Mouse (Mus musculus) adipocyte (in vitro differentiated cells): Measurements from ENCODE around the gene Zbtb17.

Experiments
- DNase-seq: peaks from one replicate; pipeline ENCODE4 v3.0.0-alpha.2; 2016; ENCODE audit warnings: low spot score

Gene Zbtb17

DNA sequence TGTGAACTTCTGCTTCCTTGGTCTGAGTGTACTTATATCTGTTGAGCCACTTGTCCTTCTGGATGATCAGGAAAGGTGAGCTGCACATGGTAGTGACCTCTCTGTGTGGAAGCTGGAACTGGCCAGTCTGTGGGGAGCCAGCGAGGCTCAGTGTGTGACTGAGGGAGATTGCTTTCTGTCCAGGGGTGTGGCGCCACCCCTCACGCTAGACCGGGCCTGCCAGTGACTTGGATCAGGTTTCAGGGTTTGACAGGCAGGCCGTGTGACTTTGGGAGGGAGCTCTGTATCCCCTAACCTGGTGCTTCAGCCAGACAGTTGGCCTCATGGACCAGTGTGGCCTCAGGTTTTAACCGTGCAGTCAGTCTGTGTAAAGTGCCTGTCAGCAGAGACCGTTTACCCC lies 13.8 kb downstream of the Zbtb17 start:
- peak; percentile 17 for DNase-seq

DNA sequence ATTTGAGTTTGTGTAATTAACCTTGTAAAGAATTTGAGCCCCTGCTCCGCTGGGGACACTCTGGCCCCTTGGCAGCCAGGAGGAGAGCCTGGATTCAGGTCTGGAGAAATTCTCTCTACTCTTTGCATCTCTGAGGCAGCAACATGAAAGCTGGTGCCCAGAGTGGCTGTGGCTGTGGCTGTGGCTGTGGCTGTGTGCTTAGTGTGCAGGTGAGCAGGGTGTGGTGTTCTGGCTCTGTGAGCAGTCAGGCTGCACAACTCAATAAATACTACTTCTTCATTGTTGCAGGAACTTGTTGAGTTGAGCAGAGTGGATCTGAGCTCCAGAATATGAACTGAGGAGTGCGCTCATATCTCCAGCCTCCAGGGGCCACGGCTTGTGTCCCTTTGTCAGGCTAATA lies 14.4 kb downstream of the Zbtb17 start:
- DNase-seq: no peak

DNA sequence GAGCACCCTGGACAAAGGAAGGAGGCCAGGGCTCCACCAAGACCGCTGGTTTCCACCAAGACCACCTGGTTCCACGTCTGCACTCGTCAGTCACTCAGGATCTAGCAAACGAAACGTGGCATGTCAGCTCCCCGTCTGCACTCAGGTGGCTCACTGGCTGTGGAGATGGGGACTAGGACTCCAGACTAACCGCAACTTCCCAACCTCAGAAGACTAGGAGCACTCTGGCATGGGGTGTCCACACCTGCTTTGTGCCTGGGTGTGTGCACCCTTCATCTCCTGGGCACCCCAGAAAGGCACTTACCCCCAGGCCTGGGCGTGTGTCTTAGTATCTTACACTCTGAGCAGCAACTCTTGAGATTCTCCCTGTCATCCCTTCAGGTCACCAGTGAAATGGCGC lies 15.3 kb downstream of the Zbtb17 start:
- DNase-seq: no peak

DNA sequence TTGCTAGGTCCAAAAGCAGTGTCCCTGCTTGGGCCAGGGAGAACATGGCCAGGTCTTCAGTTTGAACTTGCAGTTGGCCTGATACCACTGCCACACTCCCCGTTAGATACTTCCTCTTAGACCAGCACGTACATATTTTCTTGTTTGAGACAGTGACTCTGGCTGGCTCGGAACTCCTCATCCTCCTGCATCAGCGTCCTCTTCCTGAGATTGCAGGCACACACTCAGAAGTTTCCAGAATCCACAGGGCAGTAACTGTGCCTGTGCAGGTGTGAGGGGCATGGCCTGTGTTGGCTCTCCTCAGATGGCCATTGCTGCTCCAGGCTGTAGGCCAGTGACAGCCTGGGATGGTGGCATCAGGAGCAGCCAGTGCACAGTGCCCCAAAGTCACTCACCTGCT lies 16.0 kb downstream of the Zbtb17 start:
- no peak for DNase-seq

DNA sequence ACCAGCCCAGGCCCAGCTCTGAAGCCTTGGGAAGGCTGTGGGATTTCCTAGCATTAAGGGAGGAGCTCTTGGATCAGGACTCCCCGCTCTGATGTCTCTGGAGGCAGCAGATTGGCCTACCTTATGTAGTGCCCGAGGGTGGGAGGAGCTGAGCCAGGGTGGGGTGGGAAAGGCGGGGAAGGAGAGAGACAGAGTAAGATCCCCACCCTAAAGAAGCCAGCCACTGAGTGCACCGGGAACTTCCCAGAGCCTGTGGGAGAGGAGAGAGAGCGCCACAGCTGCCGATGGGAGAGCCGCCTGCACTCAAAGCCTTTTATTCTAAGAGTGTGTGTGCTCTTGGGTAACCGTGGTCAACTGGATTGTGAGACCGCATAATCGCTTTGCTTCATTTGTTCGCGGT lies 16.6 kb downstream of the Zbtb17 start:
- DNase-seq: no peak

DNA sequence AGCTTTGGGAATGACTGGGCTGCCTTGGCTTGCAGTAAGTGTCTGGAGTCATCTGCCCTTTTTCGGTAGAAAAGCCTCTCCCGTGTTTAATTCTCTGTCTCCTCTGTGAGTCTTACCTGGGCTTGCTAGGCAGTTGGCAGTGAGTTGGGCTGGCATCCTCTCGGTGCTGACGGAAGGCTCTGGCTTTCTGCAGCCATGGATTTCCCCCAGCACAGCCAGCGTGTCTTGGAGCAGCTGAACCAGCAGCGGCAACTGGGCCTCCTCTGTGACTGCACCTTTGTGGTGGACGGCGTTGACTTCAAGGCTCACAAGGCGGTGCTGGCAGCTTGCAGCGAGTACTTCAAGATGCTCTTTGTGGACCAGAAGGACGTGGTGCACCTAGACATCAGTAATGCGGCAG lies 17.1 kb downstream of the Zbtb17 start:
- DNase-seq: no peak

DNA sequence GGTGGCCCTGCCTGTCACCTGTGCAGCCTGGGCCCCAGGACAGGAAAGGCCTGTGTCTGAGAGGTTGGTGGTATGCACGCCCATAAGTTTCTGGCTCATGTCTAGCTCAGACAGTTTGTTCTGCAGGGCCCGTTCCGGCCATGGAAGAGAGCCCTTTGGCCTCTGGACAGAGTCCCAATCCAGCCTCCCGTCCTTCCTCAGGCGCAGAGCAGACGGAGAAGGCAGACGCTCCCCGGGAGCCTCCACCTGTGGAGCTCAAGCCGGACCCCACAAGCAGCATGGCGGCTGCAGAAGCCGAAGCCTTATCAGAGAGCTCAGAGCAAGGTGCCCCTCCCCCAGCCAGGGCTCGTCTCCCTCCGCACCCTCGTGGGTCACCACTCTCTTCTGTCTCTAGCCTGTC lies 19.0 kb downstream of the Zbtb17 start:
- no peak for DNase-seq

DNA sequence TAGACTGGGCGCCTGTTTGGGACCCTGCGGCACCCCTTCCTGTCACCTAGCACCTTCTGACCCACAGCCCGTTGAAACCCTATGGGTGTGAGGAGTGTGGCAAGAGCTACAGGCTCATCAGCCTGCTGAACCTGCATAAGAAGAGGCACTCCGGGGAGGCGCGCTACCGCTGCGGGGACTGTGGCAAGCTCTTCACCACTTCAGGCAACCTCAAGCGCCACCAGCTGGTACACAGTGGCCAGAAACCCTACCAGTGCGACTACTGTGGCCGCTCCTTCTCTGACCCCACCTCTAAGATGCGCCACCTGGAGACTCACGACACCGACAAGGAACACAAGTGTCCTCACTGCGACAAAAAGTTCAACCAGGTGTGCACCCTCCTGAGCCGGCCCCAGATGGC lies 20.3 kb downstream of the Zbtb17 start:
- no peak for DNase-seq

DNA sequence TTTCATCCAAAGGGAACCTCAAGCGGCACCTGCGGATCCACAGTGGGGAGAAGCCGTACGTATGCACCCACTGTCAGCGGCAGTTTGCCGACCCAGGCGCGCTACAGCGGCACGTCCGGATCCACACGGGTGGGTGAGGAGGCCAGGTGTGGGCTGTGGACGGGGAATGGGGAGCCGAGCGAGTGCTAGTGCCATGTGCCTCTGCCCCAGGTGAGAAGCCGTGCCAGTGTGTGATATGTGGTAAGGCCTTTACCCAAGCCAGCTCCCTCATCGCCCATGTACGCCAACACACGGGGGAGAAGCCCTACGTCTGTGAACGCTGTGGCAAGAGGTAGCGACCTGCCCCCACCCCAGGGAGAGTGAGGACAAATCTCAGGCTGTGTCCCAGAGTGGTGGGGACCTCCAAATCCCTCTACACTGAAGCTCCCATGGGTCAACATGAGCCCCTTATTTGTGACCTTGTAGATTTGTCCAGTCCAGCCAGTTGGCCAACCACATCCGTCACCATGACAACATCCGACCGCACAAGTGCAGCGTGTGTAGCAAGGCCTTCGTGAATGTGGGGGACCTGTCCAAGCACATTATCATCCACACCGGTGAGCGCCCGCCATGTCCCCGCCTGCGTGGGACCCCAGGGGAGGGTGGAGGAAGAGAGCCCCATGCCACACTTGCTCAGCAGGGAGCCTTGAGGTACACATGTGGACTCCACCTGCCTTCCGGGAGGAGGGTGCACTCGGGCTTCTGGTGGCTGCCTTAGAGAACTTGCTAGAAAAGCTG lies 21.2 kb downstream of the Zbtb17 start:
- DNase-seq: no peak

DNA sequence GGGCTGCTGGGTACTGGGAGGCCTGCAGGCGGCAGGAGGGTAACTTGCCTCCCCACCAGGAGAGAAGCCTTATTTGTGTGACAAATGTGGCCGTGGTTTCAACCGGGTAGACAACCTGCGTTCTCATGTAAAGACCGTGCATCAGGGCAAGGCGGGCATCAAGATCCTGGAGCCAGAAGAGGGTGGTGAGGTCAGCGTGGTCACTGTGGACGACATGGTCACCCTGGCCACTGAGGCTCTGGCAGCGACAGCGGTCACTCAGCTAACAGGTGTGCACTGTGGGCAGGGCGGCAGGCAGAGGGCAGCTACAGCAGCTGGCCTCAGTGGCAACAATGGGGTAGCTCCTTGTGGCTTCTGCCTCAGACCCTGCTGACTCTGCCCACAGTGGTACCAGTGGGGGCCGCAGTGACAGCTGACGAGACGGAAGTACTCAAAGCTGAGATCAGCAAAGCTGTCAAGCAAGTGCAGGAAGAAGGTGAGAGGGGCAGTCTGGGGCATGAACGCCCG lies 21.9 kb downstream of the Zbtb17 start:
- DNase-seq: no peak

DNA sequence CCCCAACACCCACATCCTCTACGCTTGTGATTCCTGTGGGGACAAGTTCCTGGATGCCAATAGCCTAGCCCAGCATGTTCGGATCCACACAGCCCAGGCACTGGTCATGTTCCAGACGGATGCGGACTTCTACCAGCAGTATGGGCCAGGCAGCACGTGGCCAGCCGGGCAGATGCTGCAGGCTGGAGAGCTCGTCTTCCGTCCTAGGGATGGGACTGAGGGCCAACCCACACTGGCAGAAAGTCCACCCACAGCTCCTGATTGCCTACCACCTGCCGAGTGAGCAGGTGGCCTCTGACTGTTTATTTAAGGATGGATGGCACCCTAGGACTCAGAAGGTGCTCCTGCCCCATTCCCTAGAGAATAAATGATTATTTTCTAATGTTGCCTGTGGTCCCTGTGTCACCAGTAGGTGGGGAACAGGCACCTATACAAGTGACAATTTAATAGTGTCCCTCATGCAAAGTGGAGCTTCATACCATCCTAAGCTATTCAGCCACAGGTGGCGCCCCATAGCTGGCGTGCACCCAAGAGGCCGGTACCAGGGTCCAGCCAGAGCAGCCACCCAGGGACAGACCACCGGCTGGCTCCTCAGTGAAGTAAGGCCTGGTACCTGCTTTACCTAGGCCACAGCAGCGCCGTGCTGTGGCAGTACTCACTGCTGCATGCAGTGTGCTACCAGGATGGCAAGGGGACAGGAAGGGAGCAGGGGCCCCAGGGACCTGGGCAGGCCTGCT lies 22.6 kb downstream of the Zbtb17 start:
- DNase-seq: no peak

DNA sequence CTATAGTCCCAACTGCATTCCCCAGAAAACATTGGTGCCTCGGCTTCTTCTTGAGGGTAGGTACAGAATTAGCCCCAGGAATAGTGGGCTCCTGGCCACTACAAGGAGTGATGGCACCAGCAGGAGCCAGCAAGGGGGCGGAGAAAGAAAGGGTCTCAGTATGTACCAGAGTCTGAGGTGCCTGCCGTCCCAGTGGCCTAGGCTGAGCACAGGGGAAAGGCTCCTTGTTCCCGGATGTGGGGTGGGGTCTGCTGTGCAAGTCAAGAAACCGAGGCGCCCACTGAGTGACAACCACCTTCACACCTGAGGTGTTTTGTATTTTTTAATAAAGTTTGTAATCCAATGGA lies 23.1 kb downstream of the Zbtb17 start:
- DNase-seq: no peak

DNA sequence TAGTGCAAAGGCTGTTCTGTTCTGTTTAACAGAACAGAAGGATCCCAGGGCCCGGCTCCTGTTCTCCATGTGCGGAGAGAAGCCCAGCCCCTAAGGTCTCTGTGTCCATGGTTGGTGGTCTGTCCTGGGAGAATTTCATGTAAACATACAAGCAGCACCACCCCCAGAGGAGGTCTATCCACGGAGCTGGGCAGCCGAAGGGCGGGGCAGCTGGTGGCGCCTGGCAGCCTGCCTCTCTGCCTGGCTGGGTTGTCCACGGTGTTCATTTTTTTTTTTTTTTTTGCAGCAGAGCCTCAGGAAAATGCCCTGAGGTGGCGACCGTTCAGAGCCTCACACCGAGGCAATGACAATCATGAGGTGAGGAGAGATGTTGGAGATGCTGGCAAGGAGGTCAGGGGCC lies 24.1 kb downstream of the Zbtb17 start:
- DNase-seq: no peak

DNA sequence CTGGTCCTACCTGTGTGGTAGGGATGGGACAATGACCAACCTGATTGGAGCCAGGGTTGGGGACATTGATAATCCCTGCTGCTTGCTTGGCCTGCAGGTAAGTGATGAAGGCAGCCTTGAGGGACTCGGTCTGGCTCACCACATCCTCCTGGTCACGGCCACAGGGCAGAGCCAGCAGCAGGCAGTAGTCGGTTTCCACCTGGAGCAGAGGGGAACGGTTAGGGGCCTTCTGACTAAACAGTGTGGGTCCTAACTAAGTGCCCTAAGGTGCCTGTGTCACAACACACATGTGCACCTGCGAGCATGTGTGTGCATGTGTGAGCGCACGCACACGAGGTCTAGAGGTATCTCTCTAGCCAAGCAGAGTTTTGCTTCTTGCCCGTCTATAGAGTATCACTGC lies 24.9 kb downstream of the Zbtb17 start:
- DNase-seq: no peak

DNA sequence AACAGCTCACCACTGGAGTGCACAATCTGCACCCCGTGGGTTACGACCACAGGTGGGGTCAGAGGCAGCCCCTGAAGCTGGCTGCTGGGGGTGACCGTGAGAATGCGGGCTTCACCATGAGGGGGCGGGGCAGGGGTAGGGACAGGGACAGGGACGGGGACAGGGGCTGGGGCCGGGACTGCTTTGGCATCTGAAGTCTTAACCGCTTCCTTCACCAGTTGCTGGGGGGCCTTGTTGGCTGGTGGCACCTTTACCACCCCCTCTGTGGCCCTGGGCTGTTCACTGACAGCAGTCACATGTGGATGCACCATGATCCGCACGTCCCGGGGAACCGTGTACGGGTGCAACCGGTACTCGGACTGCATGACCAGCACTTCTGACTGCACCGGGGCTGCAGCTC lies 27.0 kb downstream of the Zbtb17 start:
- DNase-seq: no peak

DNA sequence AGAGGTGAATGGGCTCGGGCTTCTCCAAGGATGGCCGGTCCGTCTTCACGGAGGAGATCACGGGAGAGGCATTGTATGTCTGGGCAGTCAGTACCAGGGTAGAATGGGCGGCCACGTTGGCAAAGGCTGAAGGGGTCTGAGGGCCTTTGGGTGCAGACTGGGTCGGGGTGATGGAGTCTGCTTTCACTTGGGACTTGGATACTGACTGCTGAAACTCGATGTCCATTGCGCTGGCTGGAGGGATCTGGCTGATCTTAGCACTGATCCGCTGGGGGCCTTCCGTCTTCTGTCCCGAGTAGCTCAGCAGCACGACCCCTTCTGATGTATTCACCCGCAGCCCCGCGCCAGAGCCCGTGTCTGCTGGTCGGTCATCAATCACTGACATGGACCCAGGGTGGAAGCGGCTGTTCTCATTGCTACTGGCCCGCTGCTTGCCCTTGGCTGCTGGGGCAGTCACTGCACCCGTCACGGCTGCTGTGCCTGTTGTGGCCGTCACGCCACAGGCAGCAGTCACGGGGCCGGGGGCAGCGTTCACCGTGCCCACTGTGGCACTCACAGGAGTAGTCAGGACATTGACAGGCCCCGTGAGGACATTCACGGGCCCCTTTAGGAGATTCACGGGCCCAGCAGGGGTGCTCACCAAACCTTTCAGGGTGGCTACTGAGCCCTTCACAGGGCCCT lies 28.3 kb downstream of the Zbtb17 start:
- DNase-seq: no peak

DNA sequence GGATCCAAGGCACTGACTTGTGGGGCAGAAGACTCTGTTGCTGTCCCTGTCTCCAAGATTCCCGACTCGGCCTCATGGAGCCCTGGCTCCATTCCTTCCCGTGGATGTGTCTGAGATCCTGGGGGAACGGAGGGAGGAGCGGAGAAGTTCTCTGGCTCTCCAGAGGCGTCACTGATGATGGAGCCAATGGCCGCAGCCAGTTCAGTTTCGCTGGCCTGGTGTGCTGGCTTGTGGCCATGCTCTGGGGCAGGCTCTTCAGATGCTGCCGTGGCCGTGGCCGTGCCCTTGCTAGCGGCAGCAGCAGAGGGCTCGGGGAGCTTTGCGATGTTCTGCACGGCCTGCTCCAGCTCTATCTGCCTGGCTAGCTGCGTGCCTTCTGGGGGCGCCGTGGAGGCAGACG lies 30.0 kb downstream of the Zbtb17 start:
- no peak for DNase-seq

DNA sequence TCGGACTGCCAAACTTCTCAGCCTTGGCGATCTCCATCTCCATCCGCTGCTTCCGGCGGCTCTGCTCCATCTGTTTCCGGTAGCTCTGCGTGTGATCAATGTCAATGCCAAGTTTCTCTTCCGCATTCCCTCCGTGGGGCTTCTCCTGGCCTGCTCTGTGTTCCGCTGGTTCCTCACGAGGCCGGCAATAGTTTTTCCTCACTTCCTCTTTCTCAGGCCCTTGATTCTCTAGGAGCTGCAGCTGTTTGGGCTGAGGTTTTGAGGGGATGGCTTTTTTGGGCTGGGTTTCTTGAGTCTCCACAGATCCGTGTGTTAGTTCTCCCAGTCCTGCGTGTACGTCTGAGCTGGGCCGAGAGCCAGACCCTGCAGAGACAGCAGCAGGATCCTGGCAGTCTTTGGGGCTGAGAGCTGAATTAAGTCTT lies 33.2 kb downstream of the Zbtb17 start:
- no peak for DNase-seq

DNA sequence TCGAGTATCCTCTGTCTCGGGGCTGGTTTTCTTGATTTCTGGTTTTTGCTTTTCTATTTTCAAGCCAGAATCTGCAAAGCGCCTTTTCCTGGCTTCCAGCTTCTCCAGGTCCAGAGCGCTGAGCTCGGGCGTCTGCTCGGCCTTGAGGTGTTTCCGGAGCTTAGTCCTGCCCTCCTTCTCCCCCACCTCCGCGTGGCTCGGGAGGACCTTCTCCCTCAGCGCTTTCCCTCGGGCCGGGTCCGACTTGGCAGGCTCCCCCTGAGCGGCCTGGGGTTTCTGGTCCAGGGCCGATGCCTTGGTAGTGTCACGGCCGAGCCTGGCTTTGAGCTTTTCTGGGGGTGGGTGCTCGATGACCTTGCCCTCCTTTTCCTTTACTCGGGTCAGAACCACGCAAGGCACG lies 33.8 kb downstream of the Zbtb17 start:
- DNase-seq: no peak

DNA sequence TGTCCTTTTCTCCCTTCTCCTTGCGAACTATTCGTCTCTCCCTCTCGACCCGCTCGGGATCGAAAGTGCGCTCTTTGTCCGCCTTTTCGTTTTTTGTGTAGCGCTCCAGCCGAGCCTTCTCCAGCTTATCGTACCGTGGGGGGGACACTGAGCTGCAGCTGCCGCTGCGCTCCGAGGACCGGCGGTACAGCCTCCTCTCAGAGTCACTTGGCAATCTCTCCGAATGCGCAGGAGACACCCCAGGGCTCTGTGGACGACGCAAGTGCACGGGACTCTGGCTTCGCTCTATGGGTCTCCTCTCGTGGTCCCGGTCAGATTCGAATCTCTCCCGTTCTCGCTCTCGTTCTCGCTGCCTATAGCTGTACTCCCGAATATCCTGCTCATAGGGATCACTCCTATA lies 34.3 kb downstream of the Zbtb17 start:
- no peak for DNase-seq

DNA sequence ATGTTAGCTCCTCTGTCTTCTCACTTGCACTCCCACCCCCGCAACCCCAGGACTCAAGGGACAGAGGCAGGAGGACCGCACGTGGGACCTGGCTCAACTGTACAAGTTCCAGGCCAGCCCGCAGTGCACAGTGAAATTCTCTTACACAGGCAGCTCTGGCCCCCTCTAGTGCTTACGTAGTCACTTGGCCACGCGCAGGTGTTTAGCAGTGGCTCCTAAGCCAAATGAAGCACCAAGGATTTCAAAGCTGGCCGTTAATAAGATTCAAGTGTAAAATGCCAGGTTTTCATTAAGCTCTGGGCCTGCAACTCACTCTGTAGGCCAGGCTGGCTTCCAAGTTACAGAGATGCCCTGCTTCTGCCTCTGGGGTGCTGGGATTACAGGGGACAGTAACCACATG lies 35.0 kb downstream of the Zbtb17 start:
- DNase-seq: no peak

DNA sequence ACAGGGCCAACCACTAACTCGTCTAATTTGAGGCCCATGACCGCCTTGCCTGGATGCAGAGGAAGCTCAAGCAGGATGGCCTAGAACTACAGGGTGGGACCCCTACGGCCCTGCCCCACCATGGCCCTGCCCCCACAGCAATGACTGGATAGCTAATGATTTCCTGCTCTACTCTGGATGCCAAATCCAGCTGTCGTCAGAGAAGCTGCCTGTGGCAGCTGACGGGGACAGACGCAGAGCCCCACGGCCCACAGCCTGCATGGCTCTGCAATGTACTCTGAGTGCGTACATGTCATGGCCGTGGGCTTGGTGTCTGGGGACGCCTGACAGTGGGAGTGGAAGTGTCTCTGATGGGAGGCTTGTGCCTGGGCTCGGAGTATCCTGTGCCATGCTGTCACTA lies 39.6 kb downstream of the Zbtb17 start:
- DNase-seq: no peak

DNA sequence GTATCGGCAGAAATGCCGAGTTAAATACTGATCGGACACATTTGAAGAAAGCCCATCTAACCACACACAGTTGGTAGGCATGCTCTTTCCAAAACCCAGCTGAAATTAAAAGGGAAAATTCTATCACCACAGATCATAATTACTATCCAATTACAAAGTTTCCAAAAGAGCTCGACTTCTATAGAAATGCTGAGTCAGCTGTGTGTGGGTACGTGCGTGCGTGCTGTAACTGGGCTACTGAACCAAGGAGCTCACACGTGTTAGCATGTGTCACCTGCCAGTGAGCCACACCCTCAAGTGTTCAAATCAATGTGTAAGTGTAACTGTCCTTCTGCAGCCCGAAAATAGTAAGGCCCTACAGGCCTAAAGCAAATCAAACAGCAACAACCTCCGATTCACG lies 43.1 kb downstream of the Zbtb17 start:
- DNase-seq: no peak
